Mouse (Mus musculus) cerebellum, adult 9-11 months (tissue): ENCODE measurements around the gene Psg16.
A peak's percentile ranks its signal among the peaks of the same experiment; 100 is the strongest.

Experiments used
- DNase-seq: peaks from one replicate; pipeline ENCODE4 v3.0.0; 2022

Gene Psg16

DNA sequence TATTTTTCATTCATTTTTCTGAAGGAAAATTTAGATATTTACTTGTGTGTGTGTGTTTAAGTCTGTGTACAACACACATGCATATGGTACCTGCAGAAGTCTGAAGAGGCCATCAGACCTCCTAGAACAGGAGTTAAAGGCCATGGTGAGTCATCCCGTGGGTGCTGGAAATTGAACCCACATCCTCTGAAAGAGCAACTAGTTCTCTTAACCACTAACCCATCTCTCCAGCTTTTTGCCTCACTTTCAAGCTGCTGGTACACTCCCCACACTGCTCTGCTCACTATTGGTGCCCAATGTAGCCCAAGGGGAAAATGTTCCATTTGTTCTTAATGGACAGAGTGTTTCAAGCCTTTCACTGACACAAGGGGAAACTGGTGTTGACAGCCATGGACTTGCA lies 61.5 kb downstream of the Psg16 start:
- no peak for DNase-seq

GRCm38 (mm10) chr7:17149931-17150330 lies 76.1 kb downstream of the Psg16 start, which contains the start of gene Ceacam3:
Ceacam3 (plus strand) TSS chr7:17150282.
- DNase-seq = no peak

DNA sequence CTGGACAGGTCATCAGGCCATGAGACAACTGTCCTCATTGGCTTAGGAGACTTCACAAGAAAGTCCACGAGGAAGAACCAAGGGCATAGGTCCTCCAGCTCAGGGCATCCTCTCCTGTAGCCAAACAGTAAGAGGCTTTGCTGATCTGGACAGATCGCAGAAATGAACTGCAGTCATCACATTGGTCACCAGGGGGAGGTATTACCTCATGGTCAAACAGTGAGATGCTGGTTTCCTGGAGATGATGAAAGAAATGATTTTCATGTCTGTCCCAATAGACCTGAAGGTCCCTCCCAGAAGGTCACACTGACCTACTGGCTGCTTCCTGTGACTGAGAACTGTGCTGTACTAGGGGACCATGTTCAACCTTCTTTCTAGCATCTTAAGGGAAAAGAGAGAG lies 81.8 kb downstream of the Psg16 start:
- peak; percentile 80 for DNase-seq

- DNase-seq = no peak
Measured at GRCm38 (mm10) chr7:17156885-17157677, 83.2 kb downstream of the Psg16 start.

GRCm38 (mm10) chr7:17159011-17159410 lies 85.2 kb downstream of the Psg16 start:
- DNase-seq = peak; percentile 33

- no peak for DNase-seq
Measured at GRCm38 (mm10) chr7:17171827-17172226, 98.0 kb downstream of the Psg16 start.
